Mouse (Mus musculus) ovary, adult 2 months (tissue): ENCODE results near the gene Eogt. TPM values are rescaled to one million over a fixed set of nuclear protein-coding genes. Genes with fewer than 3 reads are reported as not detected.

ENCODE experiments used
- polyA plus RNA-seq: library from polyadenylated mRNA; depleted of rRNA; stranded (reverse); fragments of >200 nt; gene quantifications from 2 replicates; pipeline ENCODE4 v1.2.3, GENCODE M21; 2012; rRNA removed

The Eogt gene
- polyA plus RNA-seq = 12.3 and 14.3 TPM in 2 replicates

GRCm38 (mm10) chr6:97148383-97149251, at the start of gene Eogt:
Gene Eogt, minus strand, starts transcription at chr6:97149182.

GRCm38 (mm10) chr6:97178491-97179366, 29.7 kb upstream of the Eogt start, which contains the start of gene Tmf1:
Gene Tmf1, minus strand, starts transcription at chr6:97179122.

GRCm38 (mm10) chr6:97060074-97060681, 88.8 kb downstream of the Eogt start, which contains the start of gene Fam19a4:
Gene Fam19a4, minus strand, starts transcription at chr6:97060413.

Other genes with a start within 250 kb of the Eogt start
- gene Fam19a4, start 88.8 kb downstream of the Eogt start, polyA plus RNA-seq = 0.41 and 0.44 TPM in 2 replicates
- gene Tmf1, start 29.9 kb upstream of the Eogt start, polyA plus RNA-seq = 2.1 and 3.2 TPM in 2 replicates
- gene Uba3, start 56.5 kb upstream of the Eogt start, polyA plus RNA-seq = 6.1 and 7.8 TPM in 2 replicates
- gene Arl6ip5, start 61.5 kb upstream of the Eogt start, polyA plus RNA-seq = 45.2 and 54.0 TPM in 2 replicates
- gene Lmod3, start 103.6 kb upstream of the Eogt start, polyA plus RNA-seq = 0.09 TPM in 1 of 2 replicates, not detected in the other